Mouse (Mus musculus): ENCODE data around the gene Recql. TPM values are rescaled to one million over a fixed set of nuclear protein-coding genes. Genes with fewer than 3 reads are reported as not detected.

The Recql gene
- polyA plus RNA-seq, 1 experiment from 2014 or later: 29.9 TPM

DNA sequence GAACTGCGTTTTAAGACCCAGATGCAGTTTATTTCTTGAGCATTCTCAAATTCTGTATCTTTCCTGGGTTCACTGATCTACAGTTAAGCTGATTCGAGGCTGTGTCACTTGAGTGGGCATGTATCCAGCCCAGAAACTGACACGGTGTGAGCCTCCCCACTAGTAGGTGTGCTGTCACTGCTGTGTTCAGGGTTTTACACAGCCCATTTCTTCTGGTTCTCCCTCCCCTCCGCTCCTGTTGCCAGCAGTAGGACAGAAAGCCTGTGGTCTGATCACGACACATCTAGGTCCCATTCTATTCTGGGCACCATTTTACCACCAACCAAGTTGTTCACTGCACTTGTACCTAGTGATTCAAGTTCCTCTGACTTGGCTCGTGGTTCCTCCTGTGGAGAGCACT lies 8.9 kb upstream of the Recql start:
- no peak for DNase-seq
- no peak overlapping the region for H3K27ac ChIP-seq (ENCODE audit: low read depth)
- H3K9me3 ChIP-seq (ENCODE audit: low read depth, low read length): no peaks in the 10 kb centered on the region
- ATAC-seq (ENCODE audit: insufficient read depth): no peak
- no peaks in the 10 kb centered on the region for H3K27me3 ChIP-seq (ENCODE audit: insufficient read depth, low read length)
- TF ChIP-seq CTCF (IDR thresholded peaks at IDR 0.05; ENCODE audit: low read depth): no peak
- H3K36me3 ChIP-seq (ENCODE audit: insufficient read depth): peaks cover 47% of the 10 kb centered on the region
- no peak overlapping the region for H3K9ac ChIP-seq
- no peak overlapping the region for H3K4me2 ChIP-seq
- 85% methylated on average over 6 of the region's 6 CpGs for WGBS
- H3K4me1 ChIP-seq (ENCODE audit: insufficient read depth): no peaks in the 10 kb centered on the region
- no peak overlapping the region for H3K4me3 ChIP-seq (ENCODE audit: low read depth, low read length)

DNA sequence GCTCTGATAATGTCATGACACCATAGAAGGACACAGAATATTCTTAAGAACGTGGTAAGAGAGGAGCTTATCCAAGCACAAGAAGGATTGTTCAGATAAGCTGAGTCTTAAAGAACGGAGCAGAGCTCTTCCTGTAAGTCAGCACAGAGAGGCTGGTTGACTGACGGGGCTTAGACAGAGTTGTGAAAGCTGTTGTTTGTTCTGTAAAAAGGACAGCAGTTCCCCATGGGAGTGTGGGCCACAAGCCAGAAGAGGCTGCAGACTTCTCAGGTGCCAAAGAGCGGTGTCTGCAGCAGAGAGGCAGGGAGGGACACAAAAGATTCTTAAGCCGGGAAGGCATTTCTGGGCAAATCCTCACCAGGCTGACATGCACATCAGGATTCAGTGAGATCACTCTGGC lies 7.8 kb upstream of the Recql start:
- Histone ChIP-seq H3K4me3 (ENCODE audit: low read depth, low read length) (no peak overlapping the region), H3K27ac (ENCODE audit: low read depth) (no peak overlapping the region), H3K9ac (no peak overlapping the region), H3K27me3 (ENCODE audit: insufficient read depth, low read length) (no peaks in the 10 kb centered on the region), H3K36me3 (ENCODE audit: insufficient read depth) (peaks cover 38% of the 10 kb centered on the region), H3K9me3 (ENCODE audit: low read depth, low read length) (no peaks in the 10 kb centered on the region), H3K4me1 (ENCODE audit: insufficient read depth) (no peaks in the 10 kb centered on the region), H3K4me2 (no peak overlapping the region)
- no peak for TF ChIP-seq CTCF (IDR thresholded peaks at IDR 0.05; ENCODE audit: low read depth)
- no peak for ATAC-seq (ENCODE audit: insufficient read depth)
- WGBS: 91% methylated on average over 5 of the region's 5 CpGs
- DNase-seq: no peak

DNA sequence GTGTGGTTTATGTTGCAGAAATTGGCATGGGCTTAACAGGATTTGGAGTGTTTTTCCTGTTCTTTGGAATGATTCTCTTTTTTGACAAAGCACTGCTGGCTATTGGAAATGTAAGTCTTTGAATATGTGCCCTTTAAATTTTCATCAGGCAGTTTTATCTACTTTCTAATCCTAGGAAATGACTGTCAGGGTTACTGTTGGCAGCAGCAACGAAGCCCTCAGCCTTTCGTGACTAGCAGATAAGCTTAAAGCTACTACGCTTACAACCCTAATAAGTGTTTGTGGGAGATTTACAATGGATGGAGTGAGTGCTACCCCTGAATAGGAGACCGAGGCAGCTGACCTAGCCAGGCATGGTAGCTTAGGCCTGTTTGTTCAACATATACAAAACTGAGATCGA lies 5.4 kb upstream of the Recql start:
- Histone ChIP-seq H3K4me2 (no peak overlapping the region), H3K4me1 (ENCODE audit: insufficient read depth) (no peaks in the 10 kb centered on the region), H3K27me3 (ENCODE audit: insufficient read depth, low read length) (no peaks in the 10 kb centered on the region), H3K36me3 (ENCODE audit: insufficient read depth) (peaks cover 38% of the 10 kb centered on the region), H3K27ac (ENCODE audit: low read depth) (no peak overlapping the region), H3K9me3 (ENCODE audit: low read depth, low read length) (no peaks in the 10 kb centered on the region), H3K9ac (no peak overlapping the region), H3K4me3 (ENCODE audit: low read depth, low read length) (no peak overlapping the region)
- WGBS: 86% methylated on average over 5 of the region's 5 CpGs
- ATAC-seq (ENCODE audit: insufficient read depth) (no peak), DNase-seq (no peak)
- no peak for TF ChIP-seq CTCF (IDR thresholded peaks at IDR 0.05; ENCODE audit: low read depth)

DNA sequence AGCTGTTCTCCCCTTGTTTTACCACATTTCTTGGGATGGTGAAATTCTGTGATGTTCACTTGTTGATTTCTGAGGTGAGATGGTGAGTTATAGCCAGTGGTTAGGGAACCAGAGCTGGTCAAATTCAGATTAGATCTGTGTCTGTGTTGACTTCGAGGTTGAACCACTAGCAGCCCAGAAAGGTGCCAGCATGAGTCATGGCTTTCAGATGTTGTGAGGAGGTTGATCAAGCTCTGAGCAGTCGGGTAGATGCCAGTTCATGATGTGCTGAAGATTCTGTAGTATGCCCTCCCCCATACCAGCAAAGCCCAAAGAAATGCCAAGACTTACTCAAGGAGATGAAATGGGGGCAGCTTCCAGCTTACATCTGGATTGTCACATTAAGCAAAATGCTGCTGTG lies 2.2 kb upstream of the Recql start:
- Histone ChIP-seq H3K27ac (ENCODE audit: low read depth) (no peak overlapping the region), H3K36me3 (ENCODE audit: insufficient read depth) (peaks cover 12% of the 10 kb centered on the region), H3K9ac (no peak overlapping the region; the same call in none of the 2 replicates), H3K4me1 (ENCODE audit: insufficient read depth) (no peaks in the 10 kb centered on the region), H3K27me3 (ENCODE audit: insufficient read depth, low read length) (no peaks in the 10 kb centered on the region), H3K4me2 (peak overlapping the region; percentile 63; the same call in 1 of the 2 replicates), H3K9me3 (ENCODE audit: low read depth, low read length) (no peaks in the 10 kb centered on the region), H3K4me3 (ENCODE audit: low read depth, low read length) (no peak overlapping the region)
- no peak for TF ChIP-seq CTCF (IDR thresholded peaks at IDR 0.05; ENCODE audit: low read depth)
- ATAC-seq (ENCODE audit: insufficient read depth) (no peak), DNase-seq (no peak)
- 78% methylated on average over 2 of the region's 2 CpGs for WGBS

DNA sequence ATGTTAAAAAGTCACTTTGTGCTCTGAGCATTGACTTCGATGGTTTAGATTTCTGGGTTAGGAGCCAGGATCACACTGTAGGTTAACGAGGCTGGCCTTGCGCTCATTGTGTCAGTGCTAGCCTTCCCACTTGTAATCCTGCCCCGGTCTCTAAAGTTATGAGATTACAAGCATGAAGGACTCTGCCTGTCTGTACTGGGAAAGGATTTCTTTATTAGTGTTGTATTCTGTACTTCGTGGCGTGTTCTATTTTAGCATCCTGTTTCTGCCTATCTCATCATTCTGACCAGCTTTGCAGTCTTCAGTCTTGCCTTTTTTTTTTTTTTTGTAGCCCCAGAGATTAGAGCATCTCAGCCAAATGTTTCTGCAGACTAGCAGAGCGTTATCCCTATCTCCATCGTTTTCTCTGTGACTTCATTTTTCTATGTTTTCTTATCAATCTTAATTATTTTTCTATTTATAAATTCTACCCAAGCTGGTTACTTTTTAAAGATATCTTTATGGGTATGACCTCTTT lies 926 bp upstream of the Recql start:
- DNase-seq: peak; percentile 24
- Histone ChIP-seq H3K9ac (peak overlapping the region; percentile 95), H3K36me3 (ENCODE audit: insufficient read depth) (0 out of 2 replicates have a peak, but pooled peaks cover under 1% of the 10 kb centered on the region), H3K4me2 (peak overlapping the region; percentile 63), H3K27me3 (ENCODE audit: insufficient read depth, low read length) (no peaks in the 10 kb centered on the region), H3K4me1 (ENCODE audit: insufficient read depth) (no peaks in the 10 kb centered on the region), H3K9me3 (ENCODE audit: low read depth, low read length) (no peaks in the 10 kb centered on the region), H3K4me3 (ENCODE audit: low read depth, low read length) (peak overlapping the region; percentile 99), H3K27ac (ENCODE audit: low read depth) (no peak overlapping the region)
- 12% methylated on average over 8 of the region's 8 CpGs for WGBS
- TF ChIP-seq CTCF (IDR thresholded peaks at IDR 0.05; ENCODE audit: low read depth): no peak
- no peak for ATAC-seq (ENCODE audit: insufficient read depth)

DNA sequence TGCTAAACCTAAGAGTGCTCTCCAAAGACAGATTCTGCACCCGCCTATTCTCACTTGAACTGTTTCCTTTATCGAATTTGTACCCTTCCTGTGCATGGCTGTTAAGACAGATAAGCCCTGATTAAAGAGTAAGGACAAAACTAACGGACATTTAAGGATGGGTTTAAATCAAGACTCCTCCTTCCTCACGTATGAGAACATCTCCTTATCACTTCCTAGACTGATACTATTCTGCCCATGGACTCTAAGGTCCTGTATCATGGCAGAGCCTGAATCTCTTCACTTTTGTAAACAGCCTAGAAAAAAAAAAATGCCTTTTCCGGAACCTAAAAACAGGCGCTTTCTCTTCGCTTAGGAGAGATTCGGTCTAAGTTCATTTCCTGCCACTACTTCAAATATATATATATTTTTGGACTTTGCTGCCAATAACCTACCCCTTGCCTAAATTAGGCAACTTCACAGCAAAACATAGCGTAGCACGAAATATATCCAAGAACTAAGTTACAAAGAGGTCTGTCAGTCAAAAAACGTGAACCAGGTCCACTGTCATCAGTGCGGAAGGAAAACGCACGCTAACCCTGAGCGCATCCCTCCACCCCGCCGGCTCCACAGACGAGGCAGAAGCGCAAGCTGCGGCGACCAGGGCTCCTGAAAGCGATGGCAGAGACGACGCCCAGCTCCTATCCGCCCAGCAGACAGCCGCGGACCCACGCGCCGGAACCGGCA lies 439 bp downstream of the Recql start:
- no peak for TF ChIP-seq CTCF (IDR thresholded peaks at IDR 0.05; ENCODE audit: low read depth)
- H3K4me1 ChIP-seq (ENCODE audit: insufficient read depth): no peaks in the 10 kb centered on the region
- ATAC-seq (ENCODE audit: insufficient read depth) (peak; percentile 76), DNase-seq (peak; percentile 7)
- H3K4me2 ChIP-seq: peak overlapping the region; percentile 63
- H3K27ac ChIP-seq (ENCODE audit: low read depth): no peak overlapping the region
- whole genome bisulfite sequencing: 4% methylated on average over 31 of the region's 31 CpGs
- no peaks in the 10 kb centered on the region for H3K36me3 ChIP-seq (ENCODE audit: insufficient read depth)
- H3K4me3 ChIP-seq (ENCODE audit: low read depth, low read length): peak overlapping the region; percentile 99
- no peaks in the 10 kb centered on the region for H3K27me3 ChIP-seq (ENCODE audit: insufficient read depth, low read length)
- peak overlapping the region; percentile 64 for H3K9ac ChIP-seq
- no peaks in the 10 kb centered on the region for H3K9me3 ChIP-seq (ENCODE audit: low read depth, low read length)

DNA sequence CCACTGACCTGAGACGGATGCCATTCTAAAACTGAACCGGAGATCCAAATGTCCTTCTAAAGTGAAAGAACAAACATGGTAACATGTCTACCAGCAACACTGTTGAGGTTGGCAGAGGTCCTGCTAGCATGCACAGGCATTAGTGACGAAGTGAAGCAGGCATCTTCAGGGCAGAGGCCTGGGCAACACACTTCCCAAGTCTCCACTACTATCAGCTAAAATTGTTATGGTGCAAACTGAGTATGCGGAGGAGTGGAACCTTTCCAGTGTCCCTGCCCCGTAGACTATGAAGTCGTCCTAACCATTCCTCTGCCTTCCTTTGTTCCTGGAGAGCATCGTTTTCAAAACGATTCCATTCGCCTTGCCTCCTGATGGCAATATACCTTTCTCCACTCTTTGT lies 2.4 kb downstream of the Recql start:
- Histone ChIP-seq H3K36me3 (ENCODE audit: insufficient read depth) (no peaks in the 10 kb centered on the region), H3K9me3 (ENCODE audit: low read depth, low read length) (no peaks in the 10 kb centered on the region), H3K9ac (no peak overlapping the region), H3K4me2 (no peak overlapping the region), H3K4me1 (ENCODE audit: insufficient read depth) (no peaks in the 10 kb centered on the region), H3K4me3 (ENCODE audit: low read depth, low read length) (no peak overlapping the region), H3K27me3 (ENCODE audit: insufficient read depth, low read length) (no peaks in the 10 kb centered on the region), H3K27ac (ENCODE audit: low read depth) (no peak overlapping the region)
- no peak for TF ChIP-seq CTCF (IDR thresholded peaks at IDR 0.05; ENCODE audit: low read depth)
- DNase-seq: no peak
- no peak for ATAC-seq (ENCODE audit: insufficient read depth)
- 90% methylated on average over 9 of the region's 9 CpGs for WGBS
